Mouse (Mus musculus): ENCODE data around the gene Msantd1.

Msantd1 gene

DNA sequence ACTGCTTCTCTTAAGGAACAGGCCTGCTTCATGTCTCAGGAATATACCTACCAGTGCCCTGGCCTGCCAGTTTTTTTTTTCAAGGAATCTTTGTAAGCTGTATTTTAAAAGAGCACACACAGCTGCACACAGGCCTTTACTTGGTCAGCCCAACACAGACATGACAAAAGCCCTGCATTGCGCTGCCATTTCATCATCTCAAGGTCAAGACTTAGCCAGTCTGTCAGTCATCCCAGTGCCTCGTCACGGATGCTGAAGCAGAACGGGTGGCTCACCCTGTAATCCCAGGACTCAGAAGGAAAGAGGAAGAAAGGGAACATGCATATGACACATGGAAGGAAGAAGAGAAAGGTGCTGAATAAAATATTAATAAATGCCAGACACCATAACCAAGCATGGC lies 19.8 kb downstream of the Msantd1 start:
- no peak for DNase-seq (ENCODE audit: low spot score)

DNA sequence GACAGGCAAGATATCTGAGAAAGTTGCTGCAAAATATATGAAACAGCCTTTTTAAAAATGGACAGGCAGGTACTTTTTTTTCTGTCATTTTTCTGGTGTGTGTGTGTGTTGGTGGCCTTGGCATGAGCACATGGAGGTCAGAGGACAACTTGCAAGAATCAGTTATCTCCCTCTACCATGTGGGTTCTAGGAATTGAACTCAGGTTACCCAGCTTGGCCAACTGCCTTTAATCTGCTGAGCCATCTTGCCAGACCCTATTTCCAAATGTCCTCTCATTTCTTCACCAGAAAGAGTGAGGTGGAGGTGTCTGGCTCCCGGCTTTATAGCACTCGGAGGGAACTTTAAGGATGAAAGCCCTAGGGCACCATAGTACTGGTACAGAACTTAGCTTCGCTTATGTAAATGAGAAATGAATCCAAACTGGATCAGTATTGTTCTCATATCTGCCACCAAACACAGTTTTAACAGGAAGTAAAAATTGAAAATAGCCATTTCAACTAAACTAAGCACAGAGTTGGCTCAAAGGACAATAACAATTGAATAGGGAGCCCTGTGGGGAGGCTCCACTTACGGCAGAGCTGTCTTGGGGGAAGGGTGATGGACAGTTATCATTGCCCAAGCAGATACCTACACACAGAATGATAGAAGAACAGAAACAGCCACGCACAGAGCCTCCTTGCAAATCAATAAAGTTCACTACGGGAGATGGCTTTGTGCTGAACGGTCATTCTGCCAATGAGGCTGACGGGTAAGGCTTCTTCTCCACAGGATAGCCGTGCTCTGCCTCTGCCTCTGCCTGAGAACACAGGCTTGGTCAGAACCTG lies 22.6 kb downstream of the Msantd1 start:
- no peak for DNase-seq (ENCODE audit: low spot score)

DNA sequence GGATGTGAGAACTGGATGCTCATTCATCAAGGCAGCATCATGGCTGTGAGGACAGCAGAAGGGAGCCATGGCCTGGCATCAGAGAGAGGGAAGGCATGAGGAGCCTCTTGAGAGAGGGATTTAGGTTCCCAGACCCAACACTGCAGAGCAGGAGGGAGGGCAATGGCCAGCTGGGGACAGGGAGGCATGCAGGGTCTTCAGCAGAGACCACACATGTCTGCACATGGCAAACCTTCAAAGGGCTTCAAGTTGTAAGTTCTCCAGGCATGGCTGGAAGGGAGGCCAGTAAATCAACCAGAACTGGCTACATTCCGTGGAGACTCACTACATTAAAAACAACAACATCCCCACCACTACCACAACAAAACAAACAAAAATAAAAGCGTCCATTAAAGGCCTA lies 23.3 kb downstream of the Msantd1 start:
- no peak for DNase-seq (ENCODE audit: low spot score)

DNA sequence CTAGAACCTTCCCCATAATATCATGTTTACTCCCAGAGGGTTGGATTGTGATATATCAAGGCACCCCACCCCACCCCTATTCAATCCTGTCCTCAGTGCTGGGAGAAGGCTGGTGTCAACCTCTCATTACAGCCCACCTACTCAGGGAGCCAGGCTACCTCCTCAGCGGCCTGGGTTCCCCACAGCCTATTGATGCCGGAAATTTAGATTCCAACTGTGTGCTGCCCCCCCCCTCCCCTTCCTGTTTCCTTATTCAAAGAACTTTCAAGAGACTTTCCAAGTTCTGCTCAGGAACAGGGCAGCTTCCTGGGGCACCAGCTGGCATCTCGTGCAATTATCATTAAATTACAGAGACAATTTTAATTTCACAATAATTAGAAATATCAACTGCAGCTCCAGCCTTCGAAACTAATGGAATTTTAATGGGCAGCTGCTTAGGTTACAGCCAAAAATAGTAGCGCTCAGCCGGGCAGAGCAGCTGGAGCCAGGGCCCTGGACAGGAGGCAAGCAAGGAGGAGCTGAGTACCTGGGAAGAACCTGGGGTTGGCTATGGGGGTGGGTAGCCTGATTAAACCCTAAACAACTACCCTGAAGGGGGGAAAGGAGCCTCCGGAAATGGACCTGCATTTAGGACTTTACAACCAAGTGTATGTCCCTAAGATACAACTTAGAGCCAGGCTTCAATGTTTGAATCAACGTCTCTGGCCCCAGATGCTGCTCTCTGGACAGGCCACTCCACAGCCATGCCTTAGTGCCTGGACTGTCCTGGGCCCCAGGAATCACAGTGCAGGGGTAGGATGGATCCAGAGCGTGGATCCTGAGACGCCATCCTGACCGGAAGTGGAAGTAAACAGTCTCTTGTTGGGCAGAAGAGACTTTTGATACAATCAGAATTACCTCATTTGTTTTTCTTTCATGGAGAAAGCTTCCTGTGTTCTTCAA lies 24.0 kb downstream of the Msantd1 start:
- DNase-seq (ENCODE audit: low spot score) = no peak

DNA sequence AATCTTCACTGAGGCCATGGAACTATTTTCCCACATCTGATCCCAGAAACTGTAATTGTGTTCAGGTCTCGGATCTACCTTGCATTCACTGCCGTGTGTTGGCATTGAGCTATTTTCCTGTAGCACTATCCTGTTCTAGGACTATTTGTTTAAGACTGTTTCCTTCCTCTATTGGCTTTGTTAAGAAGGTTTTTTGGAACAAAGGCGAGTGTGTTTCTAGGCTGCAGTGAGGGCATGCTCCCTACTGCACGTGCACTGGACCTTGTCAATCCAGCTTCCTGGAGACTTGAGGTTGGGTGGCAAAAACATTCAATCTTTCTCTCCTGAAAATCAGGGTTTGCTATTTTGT lies 24.6 kb downstream of the Msantd1 start:
- no peak for DNase-seq (ENCODE audit: low spot score)

DNA sequence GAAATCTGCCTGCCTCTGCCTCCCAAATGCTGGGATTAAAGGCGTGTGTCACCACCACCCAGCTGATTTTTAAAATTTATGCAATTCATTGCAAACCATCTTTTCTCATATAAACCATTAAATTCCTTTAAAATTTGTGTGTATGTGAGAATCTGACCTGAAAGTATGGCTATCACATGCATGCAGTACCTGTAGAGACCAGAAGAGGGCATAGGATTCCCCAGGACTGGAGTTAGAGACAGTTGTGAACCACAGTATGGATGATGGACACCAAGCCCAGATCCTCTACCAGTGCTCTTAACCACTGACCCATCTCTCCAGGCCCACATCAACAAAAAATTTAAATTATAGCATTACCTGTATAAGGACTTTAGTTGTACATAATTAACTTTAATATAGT lies 25.6 kb downstream of the Msantd1 start:
- no peak for DNase-seq (ENCODE audit: low spot score)

DNA sequence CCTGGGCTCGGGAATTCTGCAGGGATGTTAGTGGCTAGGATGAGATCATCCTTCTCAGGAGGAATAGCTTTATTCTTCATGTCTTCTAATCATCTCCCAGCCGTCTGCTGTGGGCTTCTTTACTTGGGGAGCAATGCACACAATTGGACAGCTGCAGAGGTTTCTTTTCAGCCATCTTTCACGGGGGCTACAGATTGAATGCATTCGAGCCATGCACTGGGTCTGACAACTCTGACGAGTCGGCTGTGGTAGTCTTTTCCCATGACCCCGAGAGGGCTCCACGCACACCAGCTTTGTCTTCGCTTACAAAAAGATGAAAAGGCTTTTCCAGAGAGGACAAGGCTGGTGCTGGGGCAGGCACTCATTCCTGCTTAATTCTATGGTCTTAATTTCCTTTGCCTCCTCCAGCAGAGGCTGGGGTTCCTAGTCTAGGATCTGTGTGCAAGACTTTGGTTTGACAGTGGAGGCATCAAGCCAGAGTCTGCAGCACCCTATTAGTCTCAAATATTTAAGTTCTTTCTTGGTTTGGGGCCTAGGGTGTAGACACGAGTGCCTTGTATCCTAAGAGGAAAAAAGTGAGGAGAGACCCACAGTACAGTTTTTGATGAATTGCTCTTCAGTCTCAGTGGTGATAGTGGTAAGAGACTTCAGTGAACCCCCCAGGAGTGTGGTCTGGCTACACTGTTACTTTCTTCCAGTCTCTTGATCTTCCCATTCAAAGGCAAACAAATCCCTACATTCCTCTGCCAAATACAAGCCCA lies 34.1 kb downstream of the Msantd1 start:
- DNase-seq (ENCODE audit: low spot score) = no peak

DNA sequence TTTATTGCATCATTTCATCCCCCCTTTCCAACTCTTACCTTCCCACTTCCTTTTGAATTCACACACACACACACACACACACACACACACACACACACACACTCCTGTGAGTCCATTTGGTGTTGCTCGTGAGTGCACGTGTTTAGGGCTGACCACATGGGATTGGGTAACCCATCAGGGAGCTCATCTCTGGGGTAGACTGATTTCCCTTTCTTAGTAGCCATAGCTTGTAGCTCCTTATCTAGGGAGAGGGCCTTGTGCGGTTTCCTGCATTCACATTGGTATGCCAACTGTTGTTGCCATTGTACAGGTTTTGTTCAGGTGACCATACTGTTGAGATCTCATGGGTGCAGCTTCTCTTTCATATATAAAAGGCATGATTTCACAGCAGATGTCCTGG lies 35.6 kb downstream of the Msantd1 start:
- no peak for DNase-seq (ENCODE audit: low spot score)

DNA sequence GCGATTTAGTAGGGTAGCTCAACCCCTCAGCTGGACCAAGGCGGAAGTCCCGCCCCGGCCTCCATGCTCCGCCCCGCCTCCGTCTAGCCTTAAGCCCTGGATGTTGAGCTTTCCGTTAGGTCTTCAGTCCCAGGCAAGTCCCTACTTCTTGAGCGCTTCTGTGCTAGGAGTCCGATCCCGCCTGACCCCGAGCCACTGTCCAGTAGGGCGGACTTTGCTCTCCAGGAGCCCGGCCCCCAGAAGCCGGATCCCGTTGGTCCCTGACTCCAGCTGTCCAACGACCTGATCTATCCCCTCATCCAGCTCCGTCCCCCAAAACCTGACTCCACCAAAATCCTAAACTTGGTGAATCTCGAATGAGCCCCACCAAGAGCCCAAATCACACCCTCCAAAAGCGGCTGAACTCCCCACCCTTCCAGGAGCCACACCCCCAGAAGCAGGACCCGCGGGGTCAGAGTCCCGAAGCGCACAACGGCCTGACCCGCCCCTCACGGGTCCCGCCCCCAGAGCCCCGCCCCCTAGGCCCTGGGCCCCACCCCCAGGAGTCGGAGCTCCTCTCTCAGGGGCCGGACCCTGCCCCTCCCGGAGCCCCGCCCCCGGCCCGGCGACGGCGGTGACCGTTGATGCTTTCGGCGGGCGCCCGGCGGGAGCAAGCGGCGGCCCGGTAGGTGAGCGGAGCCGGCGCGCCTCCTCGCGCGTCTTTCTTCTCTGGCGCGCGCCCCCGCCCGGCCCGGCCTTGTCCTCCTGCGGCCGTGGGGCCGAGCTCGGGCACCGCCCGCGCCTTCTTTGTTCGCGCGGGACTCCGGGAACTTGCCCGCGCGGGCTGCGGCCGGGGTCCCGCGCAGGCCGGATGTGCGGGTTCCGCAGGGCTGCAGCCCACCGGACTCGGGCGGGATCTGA lies 41.3 kb downstream of the Msantd1 start, which contains the start of gene Rgs12:
Gene Rgs12, plus strand, starts transcription at position 585 of the 900 bp plus-strand sequence.
- DNase-seq (ENCODE audit: low spot score) = peak; percentile 97

DNA sequence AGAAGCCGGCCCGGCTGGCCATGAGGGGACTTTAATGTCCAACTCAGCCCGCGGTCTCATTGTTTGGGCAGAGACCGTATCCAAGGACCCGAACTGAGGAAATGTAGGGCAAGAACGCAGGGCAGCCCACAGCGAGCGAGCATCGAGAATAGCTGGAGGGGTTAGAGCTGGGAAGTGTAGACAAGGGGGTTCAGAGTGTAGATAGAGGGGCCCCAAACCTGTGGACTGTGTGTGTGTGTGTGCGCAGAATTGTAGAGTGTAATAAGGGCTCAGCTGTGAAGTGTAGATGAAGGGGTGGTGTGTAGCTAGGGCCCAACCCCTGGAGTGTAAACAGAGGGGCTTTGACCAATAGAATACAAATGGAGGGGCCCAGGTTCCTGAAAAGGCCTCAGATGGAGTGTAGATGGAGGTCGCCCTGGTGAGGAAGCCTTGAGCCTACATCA lies 42.0 kb downstream of the Msantd1 start:
- no peak for DNase-seq (ENCODE audit: low spot score)

DNA sequence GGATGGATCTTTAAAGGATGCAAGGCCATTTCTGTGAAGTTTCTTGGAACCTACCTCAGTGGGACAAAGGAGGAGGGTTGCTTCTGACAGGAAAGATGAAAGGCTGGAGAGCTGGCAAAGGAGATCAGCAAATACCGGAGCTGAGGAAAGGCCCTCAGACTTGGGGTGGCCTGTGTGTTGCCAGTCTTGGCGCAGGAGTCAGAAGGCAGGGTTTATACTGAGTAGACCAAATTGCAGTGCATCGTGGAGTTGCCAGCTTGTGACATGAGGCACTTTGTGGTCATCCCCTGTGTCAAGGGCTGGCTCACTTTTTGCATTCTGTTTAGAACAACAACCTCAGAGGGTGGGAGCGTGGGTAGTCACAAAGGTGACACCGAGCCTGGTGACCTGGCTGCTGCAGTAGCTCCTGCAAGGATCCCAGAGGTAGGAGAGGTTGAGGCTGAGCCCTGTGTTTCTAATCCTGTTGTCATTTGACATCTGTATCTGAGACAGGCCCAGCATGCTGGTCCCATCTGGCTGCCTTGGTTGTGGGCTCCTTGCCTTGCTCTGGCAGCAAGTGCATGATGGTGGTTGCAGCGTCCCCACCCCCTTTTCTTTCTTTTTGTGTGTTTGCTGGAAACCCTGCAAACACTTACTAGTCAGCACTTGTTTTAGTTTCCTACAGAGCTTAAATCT lies 42.8 kb downstream of the Msantd1 start:
- DNase-seq (ENCODE audit: low spot score) = no peak

DNA sequence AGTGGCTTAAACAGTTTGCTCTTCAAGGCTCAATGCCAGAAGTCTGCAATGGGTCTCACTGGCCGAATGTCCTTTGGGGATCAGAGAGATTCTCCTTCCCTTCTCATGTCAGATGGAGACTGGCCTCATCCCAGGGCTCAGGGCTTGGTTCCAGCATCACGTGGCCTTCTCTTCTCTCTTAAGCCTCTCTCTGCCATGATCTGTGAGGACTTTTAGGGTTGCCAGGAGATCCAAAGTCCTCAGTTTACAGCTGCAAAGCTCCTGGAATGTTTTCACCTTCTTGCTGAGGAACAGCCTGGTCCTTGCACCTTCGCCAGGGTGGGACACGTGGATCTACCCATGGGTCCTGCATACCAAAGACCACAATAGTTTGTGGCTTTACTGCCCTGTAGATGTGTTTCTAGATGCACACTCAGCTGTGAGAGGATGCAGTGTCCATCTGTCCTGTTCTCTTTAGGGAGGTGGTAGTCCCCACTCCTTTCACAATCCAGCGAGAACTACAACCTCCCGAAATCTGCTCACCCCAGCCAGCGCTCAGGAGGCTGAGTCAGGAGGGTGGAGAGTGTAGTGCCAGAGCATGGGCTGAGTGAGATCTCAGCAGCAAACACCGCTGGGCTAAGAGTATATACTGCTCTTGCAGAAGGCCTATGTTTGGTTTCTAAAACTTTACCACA lies 43.5 kb downstream of the Msantd1 start:
- no peak for DNase-seq (ENCODE audit: low spot score)

DNA sequence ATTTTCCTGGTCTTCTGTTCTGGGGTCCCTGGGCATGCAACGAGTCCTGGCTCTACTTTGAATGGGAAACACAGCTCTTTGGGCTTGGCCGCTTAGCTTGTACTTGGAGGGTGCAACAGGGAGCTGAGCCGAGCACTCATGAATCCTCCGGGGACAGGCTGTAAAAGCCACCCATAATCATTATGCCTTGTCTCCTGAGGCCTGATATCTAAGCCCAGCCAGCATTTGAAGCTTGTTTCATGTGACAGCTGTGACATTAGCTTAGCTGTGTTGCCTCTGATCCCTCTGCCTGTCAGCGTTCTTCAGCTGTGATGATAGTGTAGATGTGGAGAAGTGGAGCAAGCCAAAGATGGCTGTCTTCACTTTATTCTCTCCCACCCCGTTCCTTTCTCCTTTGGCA lies 46.7 kb downstream of the Msantd1 start:
- no peak for DNase-seq (ENCODE audit: low spot score)

DNA sequence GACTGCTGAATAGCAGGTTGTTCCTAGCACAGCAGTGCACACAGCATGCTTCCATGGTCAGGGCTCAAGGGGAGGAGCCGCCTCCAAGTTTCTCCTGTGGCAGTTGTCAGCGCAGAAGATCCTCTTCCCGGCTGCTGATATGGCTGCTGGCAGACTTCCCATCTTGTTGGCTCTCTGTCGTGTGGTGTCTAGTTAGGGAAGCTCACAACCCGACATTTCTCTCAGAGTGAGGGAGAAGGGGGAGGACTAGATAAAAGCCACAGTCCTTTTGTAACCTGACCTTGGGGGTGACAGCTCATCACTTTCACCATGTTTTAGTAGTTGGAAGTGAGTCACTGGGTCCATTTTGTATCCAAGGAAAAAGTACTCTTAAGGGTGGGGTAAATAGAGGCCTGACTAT lies 47.8 kb downstream of the Msantd1 start:
- DNase-seq (ENCODE audit: low spot score) = no peak

DNA sequence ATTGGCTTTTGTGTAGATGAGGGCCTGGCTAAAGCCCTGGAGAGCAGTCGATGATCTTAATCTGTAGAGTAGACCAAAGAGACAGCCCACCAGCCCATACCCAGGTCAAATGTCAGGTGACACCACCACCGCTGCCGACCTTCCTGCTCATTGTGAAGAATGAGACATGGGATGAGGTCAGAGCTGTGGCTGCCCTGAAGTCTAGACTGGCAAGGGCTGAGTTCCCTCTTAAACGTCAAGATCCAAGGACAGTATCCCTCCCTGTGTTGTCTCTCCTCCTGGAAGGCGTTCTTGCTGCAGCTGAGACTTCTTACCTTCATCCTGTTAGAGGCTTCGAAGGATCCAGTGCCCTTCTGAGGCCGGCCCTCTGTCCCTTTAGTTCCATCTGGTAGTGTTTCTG lies 48.3 kb downstream of the Msantd1 start:
- DNase-seq (ENCODE audit: low spot score) = no peak

DNA sequence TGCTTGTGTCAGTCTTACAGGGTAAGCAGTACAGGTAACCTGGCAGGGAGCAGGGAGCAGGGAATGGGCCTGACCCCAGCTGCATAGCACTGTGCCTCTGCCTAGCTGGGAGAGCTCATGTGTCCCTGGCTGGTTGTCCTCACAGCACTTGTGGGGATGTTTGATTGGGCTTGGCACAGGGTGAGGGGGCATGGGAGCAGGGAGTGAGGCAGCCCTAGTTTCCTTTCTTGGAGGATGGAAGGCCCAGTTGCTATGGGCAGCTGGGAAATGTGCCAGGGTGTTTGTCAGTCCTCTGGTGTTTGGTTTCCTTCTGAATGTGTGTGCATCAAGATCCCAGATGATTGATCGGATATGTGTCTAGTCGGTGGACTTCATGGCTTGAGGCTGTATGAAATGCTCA lies 49.2 kb downstream of the Msantd1 start:
- no peak for DNase-seq (ENCODE audit: low spot score)

DNA sequence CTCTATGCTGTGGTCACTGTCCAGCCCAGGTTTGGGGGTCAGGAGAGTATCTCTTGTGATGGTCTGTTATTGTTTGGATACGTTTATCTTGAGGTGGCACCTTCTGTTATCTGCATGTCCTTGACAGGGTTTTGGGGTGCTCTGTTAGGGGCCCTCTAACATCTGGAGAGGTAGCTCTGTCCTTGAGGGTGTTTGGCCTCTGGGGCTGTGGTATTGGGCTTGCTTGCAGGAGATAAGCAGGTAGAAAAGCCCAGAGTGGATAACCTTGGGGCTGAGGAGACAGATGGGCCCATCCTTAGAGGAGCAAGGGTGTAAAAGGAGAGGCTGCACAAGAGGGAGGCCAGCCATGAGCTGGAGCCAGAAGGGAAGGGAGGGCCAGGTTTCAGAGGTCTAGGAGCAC lies 52.2 kb downstream of the Msantd1 start:
- DNase-seq (ENCODE audit: low spot score) = peak; percentile 34

DNA sequence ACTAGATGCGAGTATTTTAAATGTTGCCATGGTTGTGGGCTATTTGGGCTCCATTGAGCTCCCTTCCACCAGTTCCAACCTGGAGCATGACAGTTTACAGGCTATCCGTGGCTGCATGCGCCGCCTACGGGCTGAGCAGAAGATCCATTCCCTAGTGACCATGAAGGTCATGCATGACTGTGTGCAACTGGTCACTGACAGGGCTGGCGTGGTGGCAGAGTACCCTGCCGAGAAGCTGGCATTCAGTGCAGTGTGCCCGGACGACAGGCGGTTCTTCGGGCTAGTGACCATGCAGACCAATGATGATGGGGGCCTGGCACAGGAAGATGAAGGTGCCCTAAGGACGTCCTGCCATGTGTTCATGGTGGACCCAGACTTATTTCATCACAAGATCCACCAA lies 57.7 kb downstream of the Msantd1 start:
- no peak for DNase-seq (ENCODE audit: low spot score)

DNA sequence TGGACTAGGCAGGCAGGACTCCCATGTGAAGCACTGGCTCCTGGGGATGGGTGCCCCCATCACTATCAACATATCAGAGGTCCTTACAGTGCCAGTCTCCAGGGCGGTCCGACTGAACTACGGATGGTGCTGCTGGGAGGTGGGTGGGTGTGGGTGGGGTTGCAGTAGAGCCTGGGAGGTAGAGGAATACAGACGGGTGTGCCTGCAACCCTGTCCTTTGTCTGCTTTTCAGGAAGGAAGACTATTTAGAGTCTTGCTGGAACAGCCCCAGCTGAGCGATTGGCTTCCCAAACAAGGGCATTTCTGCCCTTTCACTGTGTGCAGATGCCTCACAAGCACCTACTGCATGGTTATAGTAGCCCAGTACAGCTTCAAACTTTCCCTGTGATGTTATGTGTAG lies 60.6 kb downstream of the Msantd1 start:
- DNase-seq (ENCODE audit: low spot score) = no peak

DNA sequence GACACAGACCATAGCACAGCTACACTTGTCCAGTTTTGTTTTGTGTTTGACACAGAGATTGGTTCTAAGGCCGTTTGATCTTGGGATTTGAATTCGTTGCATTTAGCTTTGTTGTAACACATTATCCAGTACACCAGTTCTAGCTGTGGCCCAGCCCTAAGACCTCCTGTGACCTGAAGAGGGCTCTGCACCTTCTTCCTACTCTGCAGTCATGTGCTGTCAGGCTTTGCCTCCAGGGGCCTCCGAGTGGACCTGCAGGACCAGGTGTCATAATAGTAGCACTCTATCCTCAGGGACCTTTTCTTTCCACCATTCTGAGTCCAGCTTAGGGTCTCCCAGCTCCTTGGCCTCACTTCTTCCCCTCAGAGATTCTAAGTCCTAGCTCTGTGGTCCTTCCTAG lies 64.7 kb downstream of the Msantd1 start:
- no peak for DNase-seq (ENCODE audit: low spot score)
